Mouse (Mus musculus) ES-Bruce4 (cell line): ENCODE measurements around the gene Borcs7. TPM values are rescaled to one million over a fixed set of nuclear protein-coding genes. Genes with fewer than 3 reads are reported as not detected.

Experiments used
- H3K27ac ChIP-seq: 2 replicates; pipeline ENCODE4 v1.5.1; 2012; ENCODE audit warnings: low read length, inconsistent platforms; ENCODE audit not compliant: insufficient read depth
- H3K27me3 ChIP-seq: 2 replicates; pipeline ENCODE4 v1.6.1; 2012; ENCODE audit warnings: mild to moderate bottlenecking, low read length, inconsistent platforms; ENCODE audit not compliant: control insufficient read depth, poor library complexity, insufficient read depth, severe bottlenecking
- H3K36me3 ChIP-seq: 2 replicates; pipeline ENCODE4 v1.6.1; 2012; ENCODE audit warnings: inconsistent platforms, mild to moderate bottlenecking, low read length, moderate library complexity; ENCODE audit not compliant: control insufficient read depth, poor library complexity, insufficient read depth, severe bottlenecking
- H3K4me1 ChIP-seq: one replicate; pipeline ENCODE4 v1.8.1; 2011; ENCODE audit warnings: low read length; ENCODE audit not compliant: control insufficient read depth, insufficient read depth
- H3K4me3 ChIP-seq: 2 replicates; pipeline ENCODE4 v1.5.1; 2011; ENCODE audit warnings: low read depth, mild to moderate bottlenecking, low read length
- H3K9ac ChIP-seq: 2 replicates; pipeline ENCODE4 v1.6.1; 2012; ENCODE audit warnings: low read depth, mild to moderate bottlenecking, inconsistent platforms; ENCODE audit not compliant: poor library complexity, severe bottlenecking
- H3K9me3 ChIP-seq: replicated peaks from 2 replicates; pipeline ENCODE4 v1.6.1; 2012; ENCODE audit warnings: mild to moderate bottlenecking, low read length, inconsistent platforms; ENCODE audit not compliant: control insufficient read depth, poor library complexity, insufficient read depth, severe bottlenecking
- CTCF ChIP-seq: IDR thresholded peaks from one replicate; pipeline ENCODE4 v1.8.1; 2011; ENCODE audit warnings: low read depth, low read length
- EP300 ChIP-seq: IDR thresholded peaks from 2 replicates; pipeline ENCODE4 v1.6.1; 2011; ENCODE audit warnings: low read depth, low read length; ENCODE audit not compliant: insufficient read depth
- POLR2A ChIP-seq: IDR thresholded peaks from one replicate; pipeline ENCODE4 v1.8.1; 2011; ENCODE audit warnings: low read length; ENCODE audit not compliant: insufficient read depth
- polyA plus RNA-seq: library from polyadenylated mRNA; stranded (reverse); fragments of >200 nt; gene quantifications from 2 replicates; pipeline ENCODE4 v1.2.4, GENCODE M21; 2011; ENCODE audit warnings: low read depth; ENCODE audit not compliant: missing spikeins, insufficient read depth, insufficient read length

Borcs7 gene
- polyA plus RNA-seq, 1 experiment: 2.5 TPM

- no peak overlapping the region for H3K9ac ChIP-seq
- TF ChIP-seq CTCF: no peak
- no peak for TF ChIP-seq POLR2A
- TF ChIP-seq EP300: no peak
- no peaks in the 10 kb centered on the region for H3K4me1 ChIP-seq
- H3K36me3 ChIP-seq: no peaks in the 10 kb centered on the region
- no peaks in the 10 kb centered on the region for H3K9me3 ChIP-seq
- H3K4me3 ChIP-seq: no peak overlapping the region
- no peaks in the 10 kb centered on the region for H3K27me3 ChIP-seq
- no peak overlapping the region for H3K27ac ChIP-seq
Observed at GRCm38 (mm10) chr19:46668263-46668662, 21.4 kb upstream of the Borcs7 start.

GRCm38 (mm10) chr19:46669802-46670201, 19.9 kb upstream of the Borcs7 start:
- Histone ChIP-seq H3K4me1 (no peaks in the 10 kb centered on the region), H3K27me3 (no peaks in the 10 kb centered on the region), H3K4me3 (no peak overlapping the region), H3K9me3 (no peaks in the 10 kb centered on the region), H3K36me3 (no peaks in the 10 kb centered on the region), H3K27ac (no peak overlapping the region), H3K9ac (no peak overlapping the region)
- TF ChIP-seq CTCF (no peak), POLR2A (no peak), EP300 (no peak)

DNA sequence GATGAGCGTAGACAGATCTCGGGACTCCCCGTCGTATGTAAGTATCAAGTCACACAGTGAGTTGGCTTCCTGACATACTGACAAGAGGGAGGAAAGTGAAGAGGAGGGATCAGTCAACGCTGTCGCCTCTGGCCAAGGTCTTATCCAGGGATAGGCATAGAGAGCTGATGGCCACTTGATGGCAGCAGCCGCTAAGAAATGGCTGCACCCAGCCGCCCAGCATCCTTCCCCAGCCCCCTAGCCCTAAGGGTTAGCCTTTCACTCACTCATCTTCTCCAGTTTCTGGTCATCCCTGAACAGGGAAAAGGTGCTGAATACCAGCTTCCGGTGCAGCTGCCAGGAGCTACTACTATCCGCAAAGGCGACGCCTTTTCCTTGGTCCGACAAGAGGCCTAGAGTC, 19.0 kb upstream of the Borcs7 start:
- no peaks in the 10 kb centered on the region for H3K27me3 ChIP-seq
- H3K9me3 ChIP-seq: no peaks in the 10 kb centered on the region
- H3K36me3 ChIP-seq: no peaks in the 10 kb centered on the region
- H3K4me3 ChIP-seq: no peak overlapping the region
- H3K4me1 ChIP-seq: no peaks in the 10 kb centered on the region
- no peak overlapping the region for H3K9ac ChIP-seq
- no peak overlapping the region for H3K27ac ChIP-seq
- TF ChIP-seq EP300 (no peak), CTCF (peak; percentile 93)

GRCm38 (mm10) chr19:46672766-46673418, 16.8 kb upstream of the Borcs7 start, which contains the start of gene Cyp17a1:
Gene Cyp17a1, minus strand, starts transcription at chr19:46673172.
- no peak for TF ChIP-seq CTCF
- no peak for TF ChIP-seq EP300
- no peak for TF ChIP-seq POLR2A
- H3K9ac ChIP-seq: no peak within 1 kb of the TSS
- H3K9me3 ChIP-seq: no peaks in the 10 kb centered on the region
- no peak within 1 kb of the TSS for H3K4me3 ChIP-seq
- H3K4me1 ChIP-seq: no peaks in the 10 kb centered on the region
- H3K27me3 ChIP-seq: no peaks in the 10 kb centered on the region
- no peak within 1 kb of the TSS for H3K27ac ChIP-seq
- H3K36me3 ChIP-seq: no peaks in the 10 kb centered on the region

DNA sequence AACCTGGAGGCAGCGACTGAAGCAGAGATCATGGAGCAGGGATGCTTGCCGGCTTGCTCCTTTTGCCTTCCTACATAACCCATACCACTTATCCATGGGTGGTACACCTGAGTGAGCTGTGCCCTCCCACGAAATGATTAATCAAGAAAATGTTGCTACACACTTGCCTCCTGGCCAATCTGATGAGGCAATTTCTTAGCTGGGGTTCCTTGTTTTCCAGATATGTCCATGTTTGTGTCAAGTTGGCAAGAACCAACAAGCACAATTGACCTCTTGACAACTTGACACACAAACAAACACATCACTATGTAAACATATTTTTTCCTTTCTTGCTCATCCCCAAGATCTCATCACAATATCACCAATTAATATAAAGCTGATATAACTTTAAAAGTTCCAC, 14.1 kb upstream of the Borcs7 start:
- Histone ChIP-seq H3K4me3 (no peak overlapping the region), H3K9me3 (no peaks in the 10 kb centered on the region), H3K27ac (no peak overlapping the region), H3K36me3 (no peaks in the 10 kb centered on the region), H3K27me3 (no peaks in the 10 kb centered on the region), H3K4me1 (no peaks in the 10 kb centered on the region), H3K9ac (no peak overlapping the region)
- TF ChIP-seq POLR2A (no peak), EP300 (no peak), CTCF (no peak)

- H3K9ac ChIP-seq: no peak overlapping the region
- no peaks in the 10 kb centered on the region for H3K27me3 ChIP-seq
- no peaks in the 10 kb centered on the region for H3K4me1 ChIP-seq
- no peak overlapping the region for H3K4me3 ChIP-seq
- no peak overlapping the region for H3K27ac ChIP-seq
- no peaks in the 10 kb centered on the region for H3K9me3 ChIP-seq
- no peaks in the 10 kb centered on the region for H3K36me3 ChIP-seq
- TF ChIP-seq POLR2A (no peak), EP300 (no peak), CTCF (no peak)
Observed at GRCm38 (mm10) chr19:46679720-46680383, 9.9 kb upstream of the Borcs7 start.
